Mouse (Mus musculus) midbrain, embryonic 11.5 days (tissue): ENCODE results near the gene Fzd9. TPM values are rescaled to one million over a fixed set of nuclear protein-coding genes. Genes with fewer than 3 reads are reported as not detected.

Experiments
- ATAC-seq: fragments of 200-750 bp; cut with Nextera tagmentation; 2 replicates; pipeline ENCODE4 v1.8.0; 2017; ENCODE audit warnings: moderate TSS enrichment, moderate library complexity; ENCODE audit not compliant: low FRiP score
- DNase-seq: peaks from one replicate; pipeline ENCODE4 v3.0.0; 2015; ENCODE audit warnings: low spot score; ENCODE audit errors: missing footprints
- H3K27ac ChIP-seq: fragments of 300-500 bp; sonication (generic); 2 replicates; pipeline ENCODE4 v1.5.1; 2014; ENCODE audit warnings: low read depth, low read length
- H3K27me3 ChIP-seq: fragments of 300-500 bp; sonication (generic); 2 replicates; pipeline ENCODE4 v1.6.1; 2014; ENCODE audit warnings: mild to moderate bottlenecking, low read length, moderate library complexity, mixed read lengths; ENCODE audit not compliant: control insufficient read depth, insufficient read depth
- H3K36me3 ChIP-seq: fragments of 300-500 bp; sonication (generic); 2 replicates; pipeline ENCODE4 v1.6.1; 2014; ENCODE audit warnings: mild to moderate bottlenecking, low read length, moderate library complexity, mixed read lengths; ENCODE audit not compliant: control insufficient read depth, insufficient read depth
- H3K4me1 ChIP-seq: fragments of 300-500 bp; sonication (generic); 2 replicates; pipeline ENCODE4 v1.6.1; 2014; ENCODE audit warnings: low read length; ENCODE audit not compliant: control insufficient read depth, insufficient read depth
- H3K4me2 ChIP-seq: fragments of 300-500 bp; sonication (generic); 2 replicates; pipeline ENCODE4 v1.6.1; 2014; ENCODE audit warnings: mild to moderate bottlenecking, moderate library complexity
- H3K4me3 ChIP-seq: fragments of 300-500 bp; sonication (generic); 2 replicates; pipeline ENCODE4 v1.5.1; 2014; ENCODE audit warnings: low read depth, low read length
- H3K9ac ChIP-seq: fragments of 300-500 bp; sonication (generic); 2 replicates; pipeline ENCODE4 v1.6.1; 2014; ENCODE audit warnings: low read length
- H3K9me3 ChIP-seq: fragments of 300-500 bp; sonication (generic); 2 replicates; pipeline ENCODE4 v1.6.1; 2016; ENCODE audit warnings: low read length; ENCODE audit not compliant: control insufficient read depth
- WGBS: fragments of 180-500 bp; shearing (Covaris S2); extraction: QIAGEN DNeasy Blood & Tissue Kit; methylation state at CpG from one replicate; pipeline ENCODE4 v1.1.7; 2014; 5-methylcytosine and 5-hydroxymethylcytosine counted together
- microRNA-seq: library from miRNA; unstranded; fragments of <30 nt; microRNA quantifications from one replicate; pipeline ENCODE4, GENCODE M21; 2017
- polyA plus RNA-seq: library from polyadenylated mRNA; unstranded; fragments of >200 nt; fragmentation: Nextera tagmentation; extraction: Ambion mirVana; gene quantifications from 2 replicates; pipeline ENCODE4 v1.2.1, GENCODE M21; 2014

Fzd9 gene
- polyA plus RNA-seq, 1 experiment from 2014 or later, result 9.9 TPM

- DNase-seq, result no peak
- H3K36me3 ChIP-seq, result peaks cover 53% of the 10 kb centered on the region
Measured at GRCm38 (mm10) chr5:135220941-135221340, 30.1 kb downstream of the Fzd9 start.

DNA sequence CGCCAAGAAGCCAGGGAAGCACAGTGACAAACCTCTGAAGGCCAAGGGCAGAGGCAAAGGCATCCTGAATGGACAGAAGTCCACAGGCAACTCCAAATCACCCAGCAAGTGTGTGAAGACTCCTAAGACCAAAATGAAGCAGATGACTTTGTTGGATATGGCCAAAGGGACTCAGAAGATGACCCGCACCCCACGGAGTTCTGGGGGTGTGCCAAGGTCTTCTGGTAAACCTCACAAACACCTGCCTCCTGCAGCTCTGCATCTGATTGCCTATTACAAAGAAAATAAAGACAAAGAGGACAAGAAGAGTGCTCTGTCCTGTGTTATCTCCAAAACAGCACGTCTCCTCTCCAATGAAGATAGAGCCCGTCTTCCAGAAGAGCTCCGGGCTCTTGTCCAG lies 34.2 kb downstream of the Fzd9 start:
- no peak overlapping the region for H3K9ac ChIP-seq
- no peaks in the 10 kb centered on the region for H3K27me3 ChIP-seq
- no peak overlapping the region for H3K27ac ChIP-seq
- peaks cover 43% of the 10 kb centered on the region for H3K36me3 ChIP-seq
- no peak overlapping the region for H3K4me3 ChIP-seq
- WGBS, result 94% methylated on average over 6 of the region's 6 CpGs
- DNase-seq (no peak), ATAC-seq (no peak)
- no peak overlapping the region for H3K4me2 ChIP-seq
- no peaks in the 10 kb centered on the region for H3K9me3 ChIP-seq
- H3K4me1 ChIP-seq, result no peaks in the 10 kb centered on the region

More at GRCm38 (mm10) chr5:135220941-135221340, 30.1 kb downstream of the Fzd9 start:
- Histone ChIP-seq H3K9me3 (no peaks in the 10 kb centered on the region), H3K4me3 (no peak overlapping the region), H3K9ac (no peak overlapping the region), H3K27ac (no peak overlapping the region), H3K27me3 (no peaks in the 10 kb centered on the region), H3K4me2 (no peak overlapping the region), H3K4me1 (no peaks in the 10 kb centered on the region)
- ATAC-seq, result no peak

DNA sequence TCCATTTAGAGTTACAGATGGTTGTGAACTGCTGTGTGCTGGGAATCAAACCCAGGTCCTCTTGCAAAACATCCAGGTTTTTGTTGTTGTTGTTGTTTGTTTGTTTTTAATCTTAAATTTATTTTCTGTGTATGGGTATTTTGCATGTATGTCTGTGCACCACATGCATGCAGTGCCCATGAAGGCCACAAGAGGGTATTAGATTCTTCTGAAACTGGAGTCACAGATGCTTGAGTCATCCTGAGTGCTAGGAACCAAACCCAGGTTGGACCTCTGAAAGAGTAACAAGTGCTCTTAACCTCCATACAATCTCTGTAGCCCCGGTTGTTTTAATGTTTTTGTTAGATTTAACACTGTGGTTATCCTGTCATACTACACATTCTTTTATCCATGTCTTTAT lies 42.8 kb downstream of the Fzd9 start:
- Histone ChIP-seq H3K9me3 (no peaks in the 10 kb centered on the region), H3K4me2 (no peak overlapping the region), H3K36me3 (peaks cover 35% of the 10 kb centered on the region), H3K4me3 (no peak overlapping the region), H3K27me3 (no peaks in the 10 kb centered on the region), H3K4me1 (no peaks in the 10 kb centered on the region), H3K27ac (no peak overlapping the region), H3K9ac (no peak overlapping the region)
- WGBS, result 97% methylated on average over 1 of the region's 1 CpGs
- DNase-seq, result no peak
- ATAC-seq, result no peak

DNA sequence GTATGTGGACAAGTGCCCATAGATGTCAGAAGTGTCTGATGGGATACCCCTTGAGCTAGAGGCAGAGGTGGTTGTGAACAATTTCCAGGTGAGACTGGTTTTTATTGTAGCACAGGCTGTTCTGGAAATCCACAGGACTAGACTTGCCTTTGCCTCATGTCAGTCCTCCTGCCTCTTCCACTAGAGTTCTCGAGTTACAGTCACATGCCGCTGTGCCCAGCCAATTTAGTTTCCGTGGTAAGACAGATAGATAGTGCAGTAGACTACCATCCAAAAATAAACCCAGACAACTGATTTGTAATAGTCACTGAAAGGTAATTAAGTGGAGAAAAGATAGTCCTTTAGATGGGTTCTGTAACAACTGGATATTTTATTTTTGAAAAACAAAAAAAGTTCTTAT lies 48.3 kb downstream of the Fzd9 start:
- Histone ChIP-seq H3K9ac (no peak overlapping the region), H3K36me3 (peaks cover 20% of the 10 kb centered on the region)
- no peak for ATAC-seq

More for the DNA sequence above, 48.3 kb downstream of the Fzd9 start:
- H3K9me3 ChIP-seq, result no peaks in the 10 kb centered on the region
- H3K4me2 ChIP-seq, result no peak overlapping the region
- no peaks in the 10 kb centered on the region for H3K27me3 ChIP-seq
- no peak overlapping the region for H3K4me3 ChIP-seq
- WGBS, result 90% methylated on average over 3 of the region's 3 CpGs
- no peak overlapping the region for H3K27ac ChIP-seq
- DNase-seq, result no peak
- H3K4me1 ChIP-seq, result no peaks in the 10 kb centered on the region

Small RNAs within 50 kb of the gene (microRNA-seq; reads per million reads assigned to microRNA genes)
- gene Gm25315, result not detected

Other genes with a start within 250 kb of the Fzd9 start
- gene Abhd11, start 242.1 kb downstream of the Fzd9 start, polyA plus RNA-seq, result 37.8 and 41.2 TPM in 2 replicates
- gene Stx1a, start 227.7 kb downstream of the Fzd9 start, polyA plus RNA-seq, result 16.1 and 17.7 TPM in 2 replicates
- 30.0 and 30.2 TPM in 2 replicates for gene Dnajc30, start 187.0 kb downstream of the Fzd9 start, polyA plus RNA-seq
- gene Bud23, start 186.3 kb downstream of the Fzd9 start, polyA plus RNA-seq, result 105 and 116 TPM in 2 replicates
- gene Vps37d, start 173.0 kb downstream of the Fzd9 start, polyA plus RNA-seq, result 6.8 and 9.6 TPM in 2 replicates
- 1.2 and 2.1 TPM in 2 replicates for gene Mlxipl, start 161.3 kb downstream of the Fzd9 start, polyA plus RNA-seq
- 20.1 and 21.2 TPM in 2 replicates for gene Tbl2, start 101.6 kb downstream of the Fzd9 start, polyA plus RNA-seq
- gene Bcl7b, start 82.9 kb downstream of the Fzd9 start, polyA plus RNA-seq, result 39.2 and 42.6 TPM in 2 replicates
- gene Baz1b, start 64.0 kb downstream of the Fzd9 start, polyA plus RNA-seq, result 57.7 and 60.6 TPM in 2 replicates
- gene Fkbp6, start 98.8 kb upstream of the Fzd9 start, polyA plus RNA-seq, result 0.12 TPM in 1 of 2 replicates, not detected in the other
- not detected in 2 replicates for gene Trim50, start 102.1 kb upstream of the Fzd9 start, polyA plus RNA-seq
- gene Nsun5, start 118.7 kb upstream of the Fzd9 start, polyA plus RNA-seq, result 29.6 and 30.0 TPM in 2 replicates
- gene Pom121, start 143.3 kb upstream of the Fzd9 start, polyA plus RNA-seq, result 14.4 and 17.2 TPM in 2 replicates